Mouse (Mus musculus) ES-Bruce4 (cell line): ENCODE measurements around the gene Gm45808. TPM values are rescaled to one million over a fixed set of nuclear protein-coding genes. Genes with fewer than 3 reads are reported as not detected.
"Not testable (repeated sequence)": the region's sequence is repeated elsewhere in the genome, so short reads cannot be mapped to it uniquely, and the experiment has no call there.

Experiments used
- H3K27ac ChIP-seq: 2 replicates; pipeline ENCODE4 v1.5.1; 2012; ENCODE audit warnings: low read length, inconsistent platforms; ENCODE audit not compliant: insufficient read depth
- H3K27me3 ChIP-seq: 2 replicates; pipeline ENCODE4 v1.6.1; 2012; ENCODE audit warnings: mild to moderate bottlenecking, low read length, inconsistent platforms; ENCODE audit not compliant: control insufficient read depth, poor library complexity, insufficient read depth, severe bottlenecking
- H3K36me3 ChIP-seq: 2 replicates; pipeline ENCODE4 v1.6.1; 2012; ENCODE audit warnings: inconsistent platforms, mild to moderate bottlenecking, low read length, moderate library complexity; ENCODE audit not compliant: control insufficient read depth, poor library complexity, insufficient read depth, severe bottlenecking
- H3K4me1 ChIP-seq: one replicate; pipeline ENCODE4 v1.8.1; 2011; ENCODE audit warnings: low read length; ENCODE audit not compliant: control insufficient read depth, insufficient read depth
- H3K4me3 ChIP-seq: 2 replicates; pipeline ENCODE4 v1.5.1; 2011; ENCODE audit warnings: low read depth, mild to moderate bottlenecking, low read length
- H3K9ac ChIP-seq: 2 replicates; pipeline ENCODE4 v1.6.1; 2012; ENCODE audit warnings: low read depth, mild to moderate bottlenecking, inconsistent platforms; ENCODE audit not compliant: poor library complexity, severe bottlenecking
- H3K9me3 ChIP-seq: replicated peaks from 2 replicates; pipeline ENCODE4 v1.6.1; 2012; ENCODE audit warnings: mild to moderate bottlenecking, low read length, inconsistent platforms; ENCODE audit not compliant: control insufficient read depth, poor library complexity, insufficient read depth, severe bottlenecking
- CTCF ChIP-seq: IDR thresholded peaks from one replicate; pipeline ENCODE4 v1.8.1; 2011; ENCODE audit warnings: low read depth, low read length
- EP300 ChIP-seq: IDR thresholded peaks from 2 replicates; pipeline ENCODE4 v1.6.1; 2011; ENCODE audit warnings: low read depth, low read length; ENCODE audit not compliant: insufficient read depth
- POLR2A ChIP-seq: IDR thresholded peaks from one replicate; pipeline ENCODE4 v1.8.1; 2011; ENCODE audit warnings: low read length; ENCODE audit not compliant: insufficient read depth
- polyA plus RNA-seq: library from polyadenylated mRNA; stranded (reverse); fragments of >200 nt; gene quantifications from 2 replicates; pipeline ENCODE4 v1.2.4, GENCODE M21; 2011; ENCODE audit warnings: low read depth; ENCODE audit not compliant: missing spikeins, insufficient read depth, insufficient read length

Gm45808 gene
- polyA plus RNA-seq, 1 experiment: not detected

GRCm38 (mm10) chr7:45521728-45522184 is 35.1 kb upstream of the Gm45808 start:
- Histone ChIP-seq H3K9me3 (no peaks in the 10 kb centered on the region), H3K36me3 (peaks cover 12% of the 10 kb centered on the region), H3K9ac (peak overlapping the region; percentile 56), H3K27ac (peak overlapping the region; percentile 46; the same call in 1 of the 2 replicates), H3K4me3 (peak overlapping the region; percentile 91), H3K4me1 (peaks cover 2% of the 10 kb centered on the region), H3K27me3 (no peaks in the 10 kb centered on the region)
- TF ChIP-seq EP300: peak; percentile 46; the same call in 1 of the 2 replicates
- TF ChIP-seq CTCF: peak; percentile 15
- TF ChIP-seq POLR2A: no peak

- TF ChIP-seq EP300 (no peak), POLR2A (no peak), CTCF (no peak)
- Histone ChIP-seq H3K36me3 (peaks cover 12% of the 10 kb centered on the region), H3K9ac (peak overlapping the region; percentile 56; the same call in 1 of the 2 replicates)
These were observed 34.0 kb upstream of the Gm45808 start for GRCm38 (mm10) chr7:45520605-45521004.

GRCm38 (mm10) chr7:45519345-45520120 is 32.9 kb upstream of the Gm45808 start:
- H3K9ac ChIP-seq: no peak overlapping the region
- peaks cover 11% of the 10 kb centered on the region for H3K36me3 ChIP-seq
- TF ChIP-seq EP300: no peak
- TF ChIP-seq POLR2A: no peak
- no peak for TF ChIP-seq CTCF
- 0 out of 2 replicates have a peak overlapping the region, but pooled peaks have one; percentile 2 for H3K4me3 ChIP-seq
- no peaks in the 10 kb centered on the region for H3K27me3 ChIP-seq
- peak overlapping the region; percentile 72 for H3K27ac ChIP-seq
- H3K4me1 ChIP-seq: peaks cover 9% of the 10 kb centered on the region
- H3K9me3 ChIP-seq: no peaks in the 10 kb centered on the region

More at GRCm38 (mm10) chr7:45520605-45521004, 34.0 kb upstream of the Gm45808 start:
- Histone ChIP-seq H3K4me3 (no peak overlapping the region), H3K27me3 (no peaks in the 10 kb centered on the region), H3K4me1 (peaks cover 9% of the 10 kb centered on the region), H3K27ac (no peak overlapping the region), H3K9me3 (no peaks in the 10 kb centered on the region)

GRCm38 (mm10) chr7:45518618-45519017 is 32.0 kb upstream of the Gm45808 start:
- H3K36me3 ChIP-seq: peaks cover 6% of the 10 kb centered on the region
- H3K4me1 ChIP-seq: peaks cover 9% of the 10 kb centered on the region
- peak overlapping the region; percentile 0; the same call in 1 of the 2 replicates for H3K27ac ChIP-seq
- no peaks in the 10 kb centered on the region for H3K27me3 ChIP-seq
- no peak overlapping the region for H3K4me3 ChIP-seq
- no peak overlapping the region for H3K9ac ChIP-seq
- no peaks in the 10 kb centered on the region for H3K9me3 ChIP-seq
- no peak for TF ChIP-seq POLR2A
- TF ChIP-seq EP300: peak; percentile 3; the same call in 1 of the 2 replicates

DNA sequence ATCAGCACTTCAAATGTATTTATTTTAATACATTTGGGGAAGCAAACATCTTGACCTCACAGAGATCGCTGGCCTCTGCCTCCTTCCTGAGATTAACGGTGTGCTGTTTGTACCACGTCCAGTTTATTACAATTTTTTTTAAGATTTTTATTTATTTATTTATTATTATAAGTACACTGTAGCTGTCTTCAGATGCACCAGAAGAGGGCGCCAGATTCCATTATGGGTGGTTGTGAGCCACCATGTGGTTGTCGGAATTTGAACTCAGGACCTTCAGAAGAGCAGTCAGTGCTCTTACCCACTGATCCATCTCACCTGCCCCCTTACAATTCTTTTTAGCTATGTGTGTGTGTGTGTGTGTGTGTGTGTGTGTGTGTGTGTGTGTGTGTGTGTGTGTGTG is 30.2 kb upstream of the Gm45808 start:
- not testable (repeated sequence) for H3K36me3 ChIP-seq, H3K4me3 ChIP-seq, H3K4me1 ChIP-seq, H3K27me3 ChIP-seq, H3K9ac ChIP-seq, H3K9me3 ChIP-seq, H3K27ac ChIP-seq

GRCm38 (mm10) chr7:45515436-45515835 is 28.8 kb upstream of the Gm45808 start:
- TF ChIP-seq EP300: no peak
- TF ChIP-seq CTCF: no peak
- no peak for TF ChIP-seq POLR2A
- no peak overlapping the region for H3K9ac ChIP-seq
- peak overlapping the region; percentile 15; the same call in 1 of the 2 replicates for H3K4me3 ChIP-seq
- no peaks in the 10 kb centered on the region for H3K36me3 ChIP-seq
- no peaks in the 10 kb centered on the region for H3K9me3 ChIP-seq
- H3K27ac ChIP-seq: no peak overlapping the region
- H3K4me1 ChIP-seq: peaks cover 9% of the 10 kb centered on the region
- no peaks in the 10 kb centered on the region for H3K27me3 ChIP-seq
